Mouse (Mus musculus) CD4-positive, CD25-positive, alpha-beta regulatory T cell, adult 4 months (primary cell): ENCODE data around the gene Fam19a5. TPM values are rescaled to one million over a fixed set of nuclear protein-coding genes. Genes with fewer than 3 reads are reported as not detected.

Experiments used
- ATAC-seq: one replicate; pipeline ENCODE4 v1.8.0; 2017
- polyA plus RNA-seq, 2 experiments: library from polyadenylated mRNA; unstranded; fragments of 100-300 nt; shearing (Covaris generic); gene quantifications; one replicate each; pipeline ENCODE4 v1.2.1; 2017

Gene Fam19a5
- polyA plus RNA-seq, 2 experiments from 2014 or later = not detected

DNA sequence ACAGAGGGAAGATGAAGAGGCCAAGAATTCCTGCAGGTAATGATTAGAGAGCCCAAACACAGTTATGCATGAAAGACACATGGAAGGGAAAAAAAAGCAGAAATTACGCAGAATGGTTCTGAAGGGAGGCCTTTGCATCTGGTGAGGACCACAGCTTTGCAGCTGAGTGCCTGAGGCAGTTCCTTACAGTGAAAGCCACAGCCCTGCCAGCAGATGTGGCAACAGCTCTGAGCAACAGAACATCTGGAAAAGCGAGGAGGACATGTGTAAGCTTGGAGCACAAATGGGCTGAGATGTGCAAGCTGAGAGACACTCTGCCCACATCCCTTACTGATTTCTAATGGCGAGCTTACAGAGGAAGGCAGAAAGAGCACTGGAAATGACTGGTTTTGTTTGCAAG lies 221.8 kb downstream of the Fam19a5 start:
- no peak for ATAC-seq

GRCm38 (mm10) chr15:87773955-87774354 lies 229.9 kb downstream of the Fam19a5 start:
- no peak for ATAC-seq

- ATAC-seq = no peak
These were observed 239.2 kb downstream of the Fam19a5 start for GRCm38 (mm10) chr15:87783331-87783730.

GRCm38 (mm10) chr15:87789671-87790070 lies 245.6 kb downstream of the Fam19a5 start:
- ATAC-seq = no peak

DNA sequence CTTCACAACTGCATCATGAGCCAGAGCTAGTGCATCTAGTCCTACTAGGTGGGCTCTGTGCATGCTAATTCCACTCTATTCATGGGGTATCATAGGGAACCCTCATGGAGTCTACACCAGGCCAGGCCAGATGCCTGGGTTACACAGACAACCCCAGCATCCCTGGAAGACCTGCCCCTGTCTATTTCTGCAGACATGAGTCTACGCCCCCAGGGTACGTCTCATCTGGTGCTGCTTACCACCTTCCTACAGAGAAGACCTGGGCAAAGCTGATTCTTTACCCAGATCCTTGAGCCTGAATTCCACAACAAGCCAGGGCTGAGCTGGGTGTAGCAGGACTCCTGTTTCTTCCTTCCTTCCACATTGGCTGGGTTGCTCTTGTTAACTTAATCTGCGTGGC lies 249.6 kb downstream of the Fam19a5 start:
- no peak for ATAC-seq

- ATAC-seq = no peak
These were observed 252.5 kb downstream of the Fam19a5 start for GRCm38 (mm10) chr15:87796571-87796970.
